Mouse (Mus musculus) forebrain, embryonic 14.5 days (tissue): ENCODE data around the gene Mansc4. TPM values are rescaled to one million over a fixed set of nuclear protein-coding genes. Genes with fewer than 3 reads are reported as not detected.
A peak's percentile ranks its signal among the peaks of the same experiment; 100 is the strongest.

Experiments
- ATAC-seq: fragments of 200-750 bp; cut with Nextera tagmentation; 2 replicates; pipeline ENCODE4 v1.8.0; 2017; ENCODE audit warnings: mild to moderate bottlenecking, moderate library complexity
- DNase-seq: peaks from one replicate; pipeline ENCODE4 v3.0.0-alpha.2; 2015; ENCODE audit warnings: low spot score
- H3K27ac ChIP-seq: fragments of 300-500 bp; sonication (generic); 2 replicates; pipeline ENCODE4 v1.5.1; 2014; ENCODE audit warnings: low read depth, mild to moderate bottlenecking, control low read depth, low read length, moderate library complexity
- H3K27me3 ChIP-seq: fragments of 300-500 bp; sonication (generic); replicated peaks from 2 replicates; pipeline ENCODE4 v1.6.1; 2014; ENCODE audit warnings: low read length, control low read depth, mixed read lengths; ENCODE audit not compliant: control insufficient read depth, insufficient read depth
- H3K36me3 ChIP-seq: fragments of 300-500 bp; sonication (generic); 2 replicates; pipeline ENCODE4 v1.6.1; 2014; ENCODE audit warnings: low read length, control low read depth; ENCODE audit not compliant: control insufficient read depth, insufficient read depth
- H3K4me1 ChIP-seq: fragments of 300-500 bp; sonication (generic); 2 replicates; pipeline ENCODE4 v1.6.1; 2014; ENCODE audit warnings: antibody characterized with exemption, low read length, control low read depth; ENCODE audit not compliant: control insufficient read depth, insufficient read depth
- H3K4me2 ChIP-seq: fragments of 300-500 bp; sonication (generic); 2 replicates; pipeline ENCODE4 v1.6.1; 2014; ENCODE audit warnings: mild to moderate bottlenecking, control low read depth, low read length
- H3K4me3 ChIP-seq: fragments of 300-500 bp; sonication (generic); 2 replicates; pipeline ENCODE4 v1.5.1; 2014; ENCODE audit warnings: low read depth, low read length, control low read depth
- H3K9ac ChIP-seq: fragments of 300-500 bp; sonication (generic); 2 replicates; pipeline ENCODE4 v1.6.1; 2014; ENCODE audit warnings: mild to moderate bottlenecking, low read length, control low read depth, moderate library complexity
- H3K9me3 ChIP-seq: fragments of 300-500 bp; sonication (generic); replicated peaks from 2 replicates; pipeline ENCODE4 v1.6.1; 2016; ENCODE audit warnings: low read length, control low read depth, mixed read lengths; ENCODE audit not compliant: control insufficient read depth
- WGBS: fragments of 180-500 bp; shearing (Covaris S2); extraction: QIAGEN DNeasy Blood & Tissue Kit; methylation state at CpG from one replicate; pipeline ENCODE4 v1.1.7; 2014; 5-methylcytosine and 5-hydroxymethylcytosine counted together
- polyA plus RNA-seq: library from polyadenylated mRNA; unstranded; fragments of >200 nt; fragmentation: Nextera tagmentation; extraction: Ambion mirVana; gene quantifications from 2 replicates; pipeline ENCODE4 v1.2.1, GENCODE M21; 2014

Gene Mansc4
- polyA plus RNA-seq, 1 experiment from 2014 or later: 0.56 TPM

DNA sequence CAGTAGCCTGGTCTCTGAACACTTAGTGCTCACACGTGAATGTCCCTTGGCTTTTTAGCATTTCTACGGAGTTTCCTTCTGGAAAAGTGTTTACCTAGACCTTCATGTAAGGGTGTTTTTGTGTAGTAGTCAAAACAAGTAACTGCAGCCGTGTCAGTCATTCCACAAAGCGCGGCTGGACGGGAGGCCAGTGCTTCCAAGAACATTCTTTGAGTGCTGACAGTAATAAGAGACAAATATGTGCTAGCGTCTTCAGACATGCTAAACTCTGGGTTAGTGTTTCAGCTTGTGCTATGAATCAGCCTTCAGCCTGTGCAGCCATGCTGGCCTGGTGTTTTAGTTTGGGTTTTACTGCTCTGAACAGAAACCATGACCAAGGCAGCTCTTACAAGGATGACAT, 24.1 kb downstream of the Mansc4 start:
- Histone ChIP-seq H3K36me3 (peaks cover 53% of the 10 kb centered on the region), H3K27ac (no peak overlapping the region), H3K4me3 (no peak overlapping the region), H3K9me3 (no peaks in the 10 kb centered on the region), H3K4me1 (peaks cover 4% of the 10 kb centered on the region), H3K27me3 (no peaks in the 10 kb centered on the region), H3K9ac (no peak overlapping the region), H3K4me2 (no peak overlapping the region)
- DNase-seq (no peak), ATAC-seq (no peak)
- 71% methylated on average over 7 of the region's 7 CpGs for WGBS

DNA sequence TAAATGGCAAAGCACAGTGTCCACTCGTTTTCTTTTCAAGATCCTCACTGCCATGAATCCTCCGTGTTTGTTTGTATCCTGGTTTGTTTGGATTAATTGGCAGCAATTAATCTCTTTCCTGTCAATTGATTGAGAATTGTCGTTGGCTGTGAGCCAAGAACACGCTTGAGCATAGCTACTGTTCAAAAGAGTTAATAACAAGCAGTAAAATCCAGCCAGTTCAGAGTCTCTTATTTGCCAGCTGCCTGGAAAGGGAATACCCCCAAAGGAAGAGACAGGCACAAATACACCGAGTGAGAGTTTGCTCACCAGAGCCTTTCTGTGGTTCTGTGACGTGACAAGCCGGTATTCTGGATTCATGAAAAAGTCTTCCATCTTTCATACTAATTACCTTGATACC, 24.8 kb downstream of the Mansc4 start:
- no peaks in the 10 kb centered on the region for H3K27me3 ChIP-seq
- peak; percentile 85 for ATAC-seq
- H3K4me3 ChIP-seq: no peak overlapping the region
- no peak overlapping the region for H3K4me2 ChIP-seq
- H3K9ac ChIP-seq: no peak overlapping the region
- peaks cover 50% of the 10 kb centered on the region for H3K36me3 ChIP-seq
- H3K4me1 ChIP-seq: peaks cover 4% of the 10 kb centered on the region
- 28% methylated on average over 7 of the region's 7 CpGs for WGBS
- DNase-seq: peak; percentile 77
- H3K27ac ChIP-seq: no peak overlapping the region; the same call in 1 of the 2 replicates
- H3K9me3 ChIP-seq: no peaks in the 10 kb centered on the region

DNA sequence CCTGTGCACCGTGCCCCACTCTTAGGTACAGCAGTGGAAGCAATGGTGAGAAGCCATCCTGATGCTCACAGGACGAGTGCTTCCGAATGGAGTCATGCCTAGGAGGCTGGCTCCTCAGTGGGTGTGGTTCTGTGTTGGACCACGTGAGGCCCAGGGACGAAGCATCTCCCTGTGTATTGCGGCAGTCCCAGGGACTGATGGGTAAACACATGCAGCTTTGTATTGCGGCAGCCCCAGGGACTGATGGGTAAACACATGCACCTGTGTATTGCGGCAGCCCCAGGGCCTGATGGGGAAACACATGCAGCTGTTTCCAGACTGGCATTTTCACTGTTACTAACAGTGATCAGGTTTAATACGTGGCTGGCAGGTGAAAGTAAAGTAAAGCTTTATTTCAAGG, 25.2 kb downstream of the Mansc4 start:
- H3K9ac ChIP-seq: no peak overlapping the region
- no peak overlapping the region for H3K4me3 ChIP-seq
- no peak overlapping the region; the same call in 1 of the 2 replicates for H3K27ac ChIP-seq
- H3K36me3 ChIP-seq: peaks cover 48% of the 10 kb centered on the region
- no peaks in the 10 kb centered on the region for H3K27me3 ChIP-seq
- WGBS: 58% methylated on average over 9 of the region's 9 CpGs
- H3K9me3 ChIP-seq: no peaks in the 10 kb centered on the region
- peak; percentile 89 for ATAC-seq
- peaks cover 4% of the 10 kb centered on the region for H3K4me1 ChIP-seq
- DNase-seq: peak; percentile 60
- H3K4me2 ChIP-seq: no peak overlapping the region

DNA sequence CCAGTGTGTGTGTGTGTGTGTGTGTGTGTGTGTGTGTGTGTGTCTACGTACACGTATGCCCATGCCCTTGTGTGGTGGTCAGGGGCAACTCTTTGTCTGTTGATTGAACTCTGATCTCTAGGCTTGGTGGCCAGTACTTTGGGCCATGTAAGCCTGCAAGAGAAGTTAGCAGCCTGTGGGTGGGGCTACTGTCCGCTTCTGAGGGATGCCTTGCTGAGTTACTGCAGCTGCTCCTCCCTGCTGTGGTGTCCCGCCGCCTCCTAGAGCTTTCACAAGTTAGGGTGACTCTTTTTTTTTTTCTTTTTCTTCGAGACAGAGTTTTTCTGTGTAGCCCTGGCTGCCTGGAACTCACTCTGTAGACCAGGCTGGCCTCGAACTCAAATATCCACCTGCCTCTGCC, 27.5 kb downstream of the Mansc4 start:
- no peak for DNase-seq
- no peaks in the 10 kb centered on the region for H3K27me3 ChIP-seq
- peaks cover 56% of the 10 kb centered on the region for H3K36me3 ChIP-seq
- peaks cover 4% of the 10 kb centered on the region for H3K4me1 ChIP-seq
- H3K9me3 ChIP-seq: no peaks in the 10 kb centered on the region
- no peak overlapping the region for H3K4me3 ChIP-seq
- H3K27ac ChIP-seq: no peak overlapping the region
- H3K4me2 ChIP-seq: no peak overlapping the region
- ATAC-seq: no peak
- no peak overlapping the region for H3K9ac ChIP-seq
- 79% methylated on average over 7 of the region's 7 CpGs for WGBS

DNA sequence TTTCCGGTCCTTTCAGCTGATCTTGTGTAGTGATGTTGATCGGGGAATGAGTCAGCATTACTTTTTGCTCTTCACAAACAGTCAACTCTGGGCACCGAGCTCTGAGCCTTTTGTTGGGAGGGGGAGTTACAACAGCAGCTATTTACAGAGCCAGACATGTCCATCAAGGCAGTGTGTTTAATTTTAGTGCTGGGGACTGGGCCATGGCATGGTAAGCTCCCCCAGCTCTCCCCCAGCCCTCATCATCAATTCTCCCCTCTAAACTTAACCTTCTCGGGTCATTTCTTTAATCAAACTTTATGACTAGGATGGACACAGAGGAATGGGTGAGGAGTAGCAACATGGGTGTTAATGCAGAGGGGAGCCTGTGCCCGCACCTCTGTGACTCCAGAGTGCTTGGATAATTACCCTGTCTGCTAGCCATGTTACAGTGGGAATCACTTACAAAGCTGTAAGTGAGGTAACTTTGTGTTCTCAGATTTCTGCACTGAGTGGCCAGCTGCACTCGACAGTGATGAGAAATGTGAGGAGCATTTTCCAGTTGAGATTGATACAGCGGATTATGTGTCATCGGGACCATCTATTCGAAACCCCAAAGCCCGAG, 31.4 kb downstream of the Mansc4 start:
- no peaks in the 10 kb centered on the region for H3K4me1 ChIP-seq
- no peaks in the 10 kb centered on the region for H3K27me3 ChIP-seq
- no peak for ATAC-seq
- peaks cover 56% of the 10 kb centered on the region for H3K36me3 ChIP-seq
- no peak overlapping the region for H3K9ac ChIP-seq
- H3K9me3 ChIP-seq: no peaks in the 10 kb centered on the region
- no peak overlapping the region for H3K4me2 ChIP-seq
- no peak overlapping the region for H3K4me3 ChIP-seq
- 91% methylated on average over 10 of the region's 10 CpGs for WGBS
- DNase-seq: no peak
- H3K27ac ChIP-seq: no peak overlapping the region

DNA sequence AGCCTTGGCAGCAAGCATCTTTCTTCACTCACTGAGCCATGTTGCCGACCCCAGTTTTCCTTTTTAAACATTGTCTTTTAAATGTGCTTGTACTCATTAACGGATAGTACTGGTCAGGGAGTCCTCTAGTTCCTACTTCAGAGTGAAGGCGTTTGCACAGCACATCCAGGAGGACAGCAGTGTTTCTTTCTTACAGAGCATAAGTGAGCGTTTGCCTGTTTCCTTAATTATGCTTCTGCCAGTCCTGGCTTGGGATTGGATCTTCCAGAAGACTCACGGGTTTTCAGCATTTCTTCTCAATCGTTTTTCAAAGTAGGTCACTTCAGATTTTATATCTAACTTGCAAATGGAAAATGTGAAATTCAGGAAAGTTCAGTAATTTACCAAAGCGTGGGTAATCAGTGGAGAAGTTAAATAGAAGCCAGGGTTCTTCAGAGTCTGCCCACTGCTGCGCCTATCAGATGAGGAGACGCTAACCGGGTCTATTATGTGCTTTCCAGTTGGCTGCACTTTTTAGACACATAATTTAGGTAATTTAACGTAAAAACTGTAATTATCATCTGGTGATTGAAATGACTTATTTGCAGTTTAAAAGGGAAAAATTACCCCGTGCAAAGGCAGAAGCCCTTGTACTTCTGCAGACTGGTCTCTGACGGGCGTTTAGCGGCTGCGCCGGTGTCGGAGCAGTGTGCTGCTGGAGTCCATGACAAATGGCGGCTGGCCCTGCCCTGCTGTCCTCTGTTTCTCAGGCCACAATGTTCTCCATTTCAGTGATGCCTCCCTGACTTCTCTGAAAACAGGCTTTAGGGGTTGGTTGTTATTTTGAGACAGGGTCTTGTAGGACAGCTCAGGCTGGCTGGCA, 32.8 kb downstream of the Mansc4 start:
- DNase-seq (peak; percentile 75), ATAC-seq (peak; percentile 87)
- H3K9ac ChIP-seq: no peak overlapping the region
- 67% methylated on average over 19 of the region's 19 CpGs for WGBS
- H3K36me3 ChIP-seq: peaks cover 62% of the 10 kb centered on the region
- H3K27ac ChIP-seq: peak overlapping the region; percentile 55; the same call in 1 of the 2 replicates
- no peaks in the 10 kb centered on the region for H3K4me1 ChIP-seq
- H3K9me3 ChIP-seq: no peaks in the 10 kb centered on the region
- no peak overlapping the region for H3K4me2 ChIP-seq
- no peaks in the 10 kb centered on the region for H3K27me3 ChIP-seq
- no peak overlapping the region for H3K4me3 ChIP-seq

DNA sequence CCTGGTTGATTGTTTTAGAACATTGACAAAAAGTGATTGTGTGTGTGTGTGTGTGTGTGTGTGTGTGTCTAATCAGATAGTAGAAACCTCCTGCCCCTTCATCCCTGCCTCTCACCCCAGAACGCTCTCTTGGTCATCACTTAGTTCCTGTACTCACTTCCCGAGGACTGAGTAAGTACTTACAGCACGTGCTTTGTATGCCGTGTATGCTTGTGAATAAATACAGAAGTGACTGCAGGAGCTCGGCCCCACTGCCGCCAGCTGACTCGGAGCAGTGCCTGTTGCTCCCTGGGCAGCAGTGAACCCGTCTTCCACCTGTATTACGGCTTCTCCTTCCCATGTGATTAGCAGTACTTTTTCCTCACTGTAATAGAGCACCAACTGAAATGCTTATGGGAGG, 34.4 kb downstream of the Mansc4 start:
- Histone ChIP-seq H3K36me3 (peaks cover 75% of the 10 kb centered on the region), H3K4me3 (no peak overlapping the region), H3K4me1 (no peaks in the 10 kb centered on the region), H3K27ac (no peak overlapping the region), H3K9me3 (no peaks in the 10 kb centered on the region), H3K27me3 (no peaks in the 10 kb centered on the region), H3K9ac (no peak overlapping the region), H3K4me2 (no peak overlapping the region)
- DNase-seq (no peak), ATAC-seq (no peak)
- WGBS: 92% methylated on average over 9 of the region's 9 CpGs

DNA sequence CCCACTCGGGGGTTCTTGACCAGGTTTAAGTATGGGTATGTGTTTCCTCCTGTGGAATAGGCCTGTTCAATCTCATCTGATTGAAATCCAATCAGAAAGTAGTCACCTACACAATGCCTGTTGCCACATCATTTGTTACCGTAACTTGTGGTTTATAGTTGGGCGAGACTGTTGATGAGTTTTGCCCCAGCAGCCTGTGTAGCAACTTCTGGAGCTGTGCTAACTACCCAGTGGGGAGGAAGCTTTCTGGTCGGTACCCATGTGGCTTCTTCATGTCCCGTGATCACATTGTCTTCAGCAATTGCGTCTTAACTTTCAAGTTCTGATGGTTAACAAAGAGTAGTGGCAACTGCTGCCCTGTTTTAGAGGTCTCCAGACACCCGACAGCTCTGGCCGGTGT, 35.2 kb downstream of the Mansc4 start:
- peaks cover 77% of the 10 kb centered on the region for H3K36me3 ChIP-seq
- H3K4me1 ChIP-seq: no peaks in the 10 kb centered on the region
- H3K4me3 ChIP-seq: no peak overlapping the region
- no peak overlapping the region for H3K4me2 ChIP-seq
- DNase-seq (no peak), ATAC-seq (no peak)
- H3K27me3 ChIP-seq: no peaks in the 10 kb centered on the region
- H3K9me3 ChIP-seq: no peaks in the 10 kb centered on the region
- 95% methylated on average over 8 of the region's 8 CpGs for WGBS
- no peak overlapping the region for H3K9ac ChIP-seq
- H3K27ac ChIP-seq: no peak overlapping the region

DNA sequence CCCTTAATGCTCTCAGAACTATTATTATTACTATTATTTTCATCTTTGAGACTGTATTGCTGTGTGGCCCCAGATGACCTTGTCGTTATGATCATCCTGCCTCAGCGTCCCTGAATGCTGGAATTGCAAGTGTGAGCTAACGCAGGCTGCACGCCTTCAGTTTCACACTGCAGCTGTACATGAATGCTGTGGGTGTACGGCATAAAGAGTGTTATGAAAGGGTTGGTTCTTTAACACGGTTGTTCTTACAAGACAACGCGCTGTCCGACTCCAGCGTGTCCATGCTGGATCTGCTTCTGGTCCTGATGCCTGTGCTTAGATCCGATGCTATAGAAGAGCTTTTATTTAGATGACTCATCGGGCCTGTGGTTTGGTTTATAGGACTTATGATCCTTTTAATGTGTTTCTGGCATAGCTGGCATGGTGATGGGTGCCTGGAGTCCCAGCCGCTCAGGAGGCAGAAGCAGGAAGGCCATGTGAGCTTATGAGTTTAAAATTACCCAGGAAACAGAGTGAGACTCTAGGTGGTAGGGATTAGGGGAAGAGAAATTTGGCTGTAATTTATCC, 37.5 kb downstream of the Mansc4 start:
- no peak overlapping the region for H3K9ac ChIP-seq
- H3K4me3 ChIP-seq: no peak overlapping the region
- no peaks in the 10 kb centered on the region for H3K4me1 ChIP-seq
- H3K27me3 ChIP-seq: no peaks in the 10 kb centered on the region
- peaks cover 70% of the 10 kb centered on the region for H3K36me3 ChIP-seq
- no peak overlapping the region for H3K27ac ChIP-seq
- no peak for DNase-seq
- ATAC-seq: no peak
- H3K4me2 ChIP-seq: no peak overlapping the region
- no peaks in the 10 kb centered on the region for H3K9me3 ChIP-seq
- WGBS: 97% methylated on average over 13 of the region's 13 CpGs
